Mouse (Mus musculus) spleen, adult 2 months (tissue): ENCODE measurements around the gene Tex45.

Experiments
- CTCF ChIP-seq: fragments of 200-500 bp; IDR thresholded peaks from 2 replicates; pipeline ENCODE4 v1.5.1; 2011; ENCODE audit warnings: mild to moderate bottlenecking, inconsistent platforms; ENCODE audit not compliant: insufficient read depth, insufficient read length, insufficient replicate concordance; ENCODE audit errors: extremely low read depth
- POLR2A ChIP-seq: fragments of 200-500 bp; IDR thresholded peaks from 2 replicates; pipeline ENCODE4 v1.6.1; 2011; ENCODE audit warnings: low read depth, low read length, inconsistent platforms

DNA sequence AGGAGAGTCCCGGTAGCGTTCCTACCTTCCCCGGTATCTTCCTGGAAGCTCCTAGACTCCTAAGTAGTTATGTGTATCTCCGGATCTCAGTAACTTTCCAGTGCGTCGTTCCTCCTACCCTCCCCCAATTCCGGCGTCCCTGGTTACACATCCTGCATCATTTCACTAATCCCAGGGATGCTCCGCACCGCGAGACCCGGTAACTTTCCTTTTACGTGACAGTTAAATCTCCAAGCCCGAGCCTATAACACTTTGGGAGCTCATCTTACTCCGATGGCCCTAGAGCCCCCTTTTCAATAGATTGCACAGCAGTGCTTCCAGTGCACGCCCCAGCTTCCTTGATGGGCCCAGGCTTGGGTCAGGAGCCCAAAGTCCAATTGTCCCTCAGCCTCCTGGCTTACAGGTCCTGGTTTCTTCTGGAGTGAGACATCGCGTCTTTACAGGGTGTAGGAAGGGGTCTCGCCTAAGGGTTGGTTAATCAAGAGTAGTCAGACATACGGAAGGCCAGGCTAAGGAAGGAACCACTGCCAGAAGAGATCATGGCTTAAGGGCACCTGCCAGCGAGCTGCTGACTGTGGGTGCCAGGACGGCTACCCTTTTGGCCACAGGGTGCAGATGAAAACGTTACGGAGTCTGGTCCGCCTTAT lies 45.2 kb downstream of the Tex45 start:
- TF ChIP-seq CTCF (no peak), POLR2A (no peak)
